Mouse (Mus musculus) heart, postnatal 36 days (tissue): Measurements from ENCODE around the gene Mogs. TPM values are rescaled to one million over a fixed set of nuclear protein-coding genes. Genes with fewer than 3 reads are reported as not detected.

Source experiments
- DNase-seq, 2 experiments: peaks; one replicate each; pipeline ENCODE4 v3.0.0; 2021 to 2022
- intact Hi-C: fragments of 180-260 bp; cut with DNase I; formaldehyde crosslinking; loops from one replicate; pipeline ENCODE4 v1.15.1; 2025
- total RNA-seq, 2 experiments: library from RNA; stranded (reverse); gene quantifications; 2 replicates each; pipeline ENCODE4 v1.2.3; 2021

The Mogs gene
- total RNA-seq, 2 experiments from 2014 or later = 8.2 to 8.8 TPM

GRCm38 (mm10) chr6:83119734-83120051 lies 4.4 kb downstream of the Mogs start:
- intact Hi-C loops = no loop called here
- no peak for DNase-seq

GRCm38 (mm10) chr6:83120930-83121862 lies 5.9 kb downstream of the Mogs start, which contains the start of gene Wbp1:
Gene Wbp1, minus strand, starts transcription at chr6:83121559.
- DNase-seq = peak; percentile 88 to 93
- intact Hi-C loops = no loop called here

GRCm38 (mm10) chr6:83121863-83122710 lies 6.8 kb downstream of the Mogs start:
- intact Hi-C loops = no loop called here
- DNase-seq = no peak

GRCm38 (mm10) chr6:83122961-83123360 lies 7.7 kb downstream of the Mogs start:
- intact Hi-C loops = no loop called here
- DNase-seq = no peak

- intact Hi-C loops = no loop called here
Measured at GRCm38 (mm10) chr6:83124851-83125312, 9.6 kb downstream of the Mogs start.

GRCm38 (mm10) chr6:83125331-83125730 lies 10.0 kb downstream of the Mogs start, which contains the start of gene Ino80b:
Gene Ino80b, minus strand, starts transcription at chr6:83125431.
- intact Hi-C loops = no loop called here
- DNase-seq = no peak

More at GRCm38 (mm10) chr6:83124851-83125312, 9.6 kb downstream of the Mogs start:
- peak; percentile 88 to 92 for DNase-seq

GRCm38 (mm10) chr6:83127419-83127818 lies 12.1 kb downstream of the Mogs start:
- intact Hi-C loops = no loop called here

GRCm38 (mm10) chr6:83131469-83132034 lies 16.3 kb downstream of the Mogs start:
- intact Hi-C loops = no loop called here
- no peak for DNase-seq

More at GRCm38 (mm10) chr6:83127419-83127818, 12.1 kb downstream of the Mogs start:
- no peak for DNase-seq

- no peak for DNase-seq
- intact Hi-C loops = no loop called here
Measured at GRCm38 (mm10) chr6:83132176-83132919, 17.1 kb downstream of the Mogs start.

GRCm38 (mm10) chr6:83134226-83134625 lies 18.9 kb downstream of the Mogs start:
- intact Hi-C loops = no loop called here
- no peak for DNase-seq

GRCm38 (mm10) chr6:83134951-83135513 lies 19.7 kb downstream of the Mogs start, which contains the start of gene Rtkn:
Gene Rtkn, plus strand, starts transcription at chr6:83135463.
- DNase-seq = no peak
- intact Hi-C loops = no loop called here

GRCm38 (mm10) chr6:83135571-83136161 lies 20.4 kb downstream of the Mogs start:
- DNase-seq = peak; percentile 42 to 47

GRCm38 (mm10) chr6:83136291-83136880 lies 21.1 kb downstream of the Mogs start:
- intact Hi-C loops = no loop called here
- no peak for DNase-seq

More at GRCm38 (mm10) chr6:83135571-83136161, 20.4 kb downstream of the Mogs start:
- intact Hi-C loops = no loop called here

- peak; percentile 69 to 89 for DNase-seq
- intact Hi-C loops = no loop called here
Measured at GRCm38 (mm10) chr6:83136881-83137575, 21.7 kb downstream of the Mogs start.

- peak in 1 of 2 experiments; percentile 86 for DNase-seq
- intact Hi-C loops = no loop called here
Measured at GRCm38 (mm10) chr6:83137576-83137950, 22.3 kb downstream of the Mogs start.

- intact Hi-C loops = no loop called here
- DNase-seq = no peak
Measured at GRCm38 (mm10) chr6:83138056-83138455, 22.8 kb downstream of the Mogs start.

- intact Hi-C loops = no loop called here
- DNase-seq = no peak
Measured at GRCm38 (mm10) chr6:83140044-83140443, 24.7 kb downstream of the Mogs start.

- intact Hi-C loops = no loop called here
- no peak for DNase-seq
Measured at GRCm38 (mm10) chr6:83141636-83142035, 26.3 kb downstream of the Mogs start.
